Mouse (Mus musculus): Measurements from ENCODE around the gene Kcnt2.

- no peak for TF ChIP-seq CTCF (IDR thresholded peaks at IDR 0.05; ENCODE audit: borderline replicate concordance, extremely low read depth, insufficient read depth, insufficient read length)
- TF ChIP-seq POLR2A (IDR thresholded peaks at IDR 0.05; ENCODE audit: borderline replicate concordance, extremely low read depth, insufficient read depth, insufficient read length, poor library complexity, severe bottlenecking), result no peak
These were observed 246.3 kb downstream of the Kcnt2 start for GRCm38 (mm10) chr1:140492237-140492636.

All from brain, embryonic 14.5 days (tissue).